Mouse (Mus musculus) splenic B cell, adult 2 months (primary cell): Measurements from ENCODE around the gene Gm10300.

Experiments
- DNase-seq: peaks from one replicate; pipeline ENCODE4 v3.0.0-alpha.2; 2011; ENCODE audit warnings: low read depth, low spot score
- H3K27me3 ChIP-seq: 2 replicates; pipeline ENCODE4 v1.6.1; 2012; ENCODE audit warnings: mild to moderate bottlenecking, low read length, moderate library complexity, mixed read lengths; ENCODE audit not compliant: control insufficient read depth, poor library complexity, insufficient read depth, severe bottlenecking
- H3K36me3 ChIP-seq: 2 replicates; pipeline ENCODE4 v1.6.1; 2012; ENCODE audit warnings: mild to moderate bottlenecking, low read length, moderate library complexity, mixed read lengths; ENCODE audit not compliant: control insufficient read depth, poor library complexity, insufficient read depth, severe bottlenecking

Gene Gm10300

DNA sequence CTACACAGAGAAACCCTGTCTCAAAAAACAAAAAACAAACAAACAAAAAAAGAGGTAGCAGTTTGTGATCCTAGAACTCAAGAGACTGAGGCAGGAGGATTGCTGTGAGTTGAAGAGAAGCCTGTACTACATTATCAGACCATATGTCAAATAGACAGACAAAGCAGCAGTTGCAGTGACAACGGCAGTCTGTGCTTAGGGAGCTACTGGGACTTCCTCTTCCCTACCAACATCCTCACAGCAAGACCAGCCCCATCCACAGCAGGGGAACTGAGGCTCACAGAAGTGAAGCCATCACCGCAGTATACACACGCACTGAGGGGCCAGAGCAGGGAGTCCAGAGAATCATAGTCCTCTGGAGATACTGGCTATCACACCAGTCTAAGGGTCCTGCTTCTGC lies 8.9 kb upstream of the Gm10300 start:
- no peak for DNase-seq
- Histone ChIP-seq H3K36me3 (no peaks in the 10 kb centered on the region), H3K27me3 (no peaks in the 10 kb centered on the region)

- H3K27me3 ChIP-seq: no peaks in the 10 kb centered on the region
- DNase-seq: no peak
- H3K36me3 ChIP-seq: no peaks in the 10 kb centered on the region
These were observed 8.3 kb upstream of the Gm10300 start for GRCm38 (mm10) chr4:132066101-132066773.

GRCm38 (mm10) chr4:132067112-132067937 lies 7.2 kb upstream of the Gm10300 start:
- DNase-seq: no peak
- Histone ChIP-seq H3K27me3 (no peaks in the 10 kb centered on the region), H3K36me3 (no peaks in the 10 kb centered on the region)

- H3K27me3 ChIP-seq: no peaks in the 10 kb centered on the region
- no peak for DNase-seq
- H3K36me3 ChIP-seq: no peaks in the 10 kb centered on the region
These were observed 6.6 kb upstream of the Gm10300 start for GRCm38 (mm10) chr4:132067938-132068235.

DNA sequence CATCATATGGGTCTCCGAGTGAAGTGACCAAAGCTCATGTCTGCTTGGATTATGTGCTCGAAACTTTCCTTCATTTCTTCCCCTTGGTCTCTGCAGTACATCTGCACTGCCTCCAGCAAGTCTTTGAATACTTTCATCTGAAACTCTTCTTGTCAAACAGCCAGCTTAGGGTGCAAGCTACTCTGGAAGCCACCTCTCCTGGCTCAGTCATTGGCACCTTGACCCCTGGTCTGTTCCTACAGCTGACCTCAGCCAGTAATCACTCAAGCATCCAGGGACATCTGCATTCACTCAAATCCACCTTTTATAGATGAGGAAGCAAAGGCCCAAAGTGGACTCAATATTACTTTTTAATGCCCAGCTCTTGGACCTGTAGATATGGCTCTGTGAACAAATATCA lies 2.8 kb upstream of the Gm10300 start:
- DNase-seq: no peak
- Histone ChIP-seq H3K36me3 (no peaks in the 10 kb centered on the region), H3K27me3 (no peaks in the 10 kb centered on the region)

DNA sequence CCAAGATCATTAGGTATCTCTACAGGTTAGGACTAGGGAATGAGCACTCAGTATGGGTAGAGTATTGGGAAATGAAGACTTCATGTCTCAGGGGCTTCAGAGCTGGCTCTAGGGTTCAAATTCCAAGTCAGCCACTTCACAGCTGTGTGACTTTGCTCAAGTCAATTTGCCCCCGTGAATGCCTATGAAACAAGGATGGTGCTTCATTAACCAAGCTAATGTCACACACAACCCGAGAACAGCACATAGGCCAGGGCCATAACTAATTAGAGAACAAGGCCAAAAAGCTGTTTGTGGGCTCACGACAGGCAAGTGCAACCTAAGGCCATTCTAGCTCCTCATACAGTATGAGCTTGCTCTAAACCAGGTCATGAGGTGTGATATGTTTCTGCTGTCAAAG lies 2.3 kb upstream of the Gm10300 start:
- no peak for DNase-seq
- no peaks in the 10 kb centered on the region for H3K36me3 ChIP-seq
- H3K27me3 ChIP-seq: no peaks in the 10 kb centered on the region

DNA sequence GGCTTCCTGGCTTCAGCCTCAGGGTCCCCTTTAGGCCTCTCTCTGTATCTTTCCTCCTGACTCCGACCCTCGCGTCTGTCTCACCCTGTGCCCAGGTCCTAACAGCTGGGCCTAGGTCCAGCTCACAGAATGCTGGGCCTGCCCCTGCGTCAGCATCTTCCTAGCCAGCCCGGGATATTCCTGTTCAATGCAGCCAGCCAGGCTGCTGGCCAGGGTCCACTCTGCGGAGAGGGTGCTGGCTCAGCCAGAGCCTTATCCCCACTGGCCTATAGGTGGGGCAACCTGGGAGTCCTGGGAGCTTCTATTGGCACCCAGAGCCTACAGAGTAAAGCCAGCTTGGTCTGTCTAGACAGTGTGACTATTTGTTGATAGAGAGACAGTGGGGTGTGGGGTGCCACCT lies 1.6 kb upstream of the Gm10300 start:
- H3K27me3 ChIP-seq: no peaks in the 10 kb centered on the region
- DNase-seq: no peak
- H3K36me3 ChIP-seq: no peaks in the 10 kb centered on the region

GRCm38 (mm10) chr4:132074933-132075769 lies 654 bp downstream of the Gm10300 start, which contains the start of gene Epb41:
TSS of gene Epb41 (minus strand) at chr4:132075321.
- DNase-seq: peak; percentile 98

GRCm38 (mm10) chr4:132075796-132076195 lies 1.3 kb downstream of the Gm10300 start:
- Histone ChIP-seq H3K36me3 (no peaks in the 10 kb centered on the region), H3K27me3 (no peaks in the 10 kb centered on the region)
- DNase-seq: no peak

More at GRCm38 (mm10) chr4:132074933-132075769, 654 bp downstream of the Gm10300 start, which contains the start of gene Epb41:
- Histone ChIP-seq H3K36me3 (no peaks in the 10 kb centered on the region), H3K27me3 (no peaks in the 10 kb centered on the region)

DNA sequence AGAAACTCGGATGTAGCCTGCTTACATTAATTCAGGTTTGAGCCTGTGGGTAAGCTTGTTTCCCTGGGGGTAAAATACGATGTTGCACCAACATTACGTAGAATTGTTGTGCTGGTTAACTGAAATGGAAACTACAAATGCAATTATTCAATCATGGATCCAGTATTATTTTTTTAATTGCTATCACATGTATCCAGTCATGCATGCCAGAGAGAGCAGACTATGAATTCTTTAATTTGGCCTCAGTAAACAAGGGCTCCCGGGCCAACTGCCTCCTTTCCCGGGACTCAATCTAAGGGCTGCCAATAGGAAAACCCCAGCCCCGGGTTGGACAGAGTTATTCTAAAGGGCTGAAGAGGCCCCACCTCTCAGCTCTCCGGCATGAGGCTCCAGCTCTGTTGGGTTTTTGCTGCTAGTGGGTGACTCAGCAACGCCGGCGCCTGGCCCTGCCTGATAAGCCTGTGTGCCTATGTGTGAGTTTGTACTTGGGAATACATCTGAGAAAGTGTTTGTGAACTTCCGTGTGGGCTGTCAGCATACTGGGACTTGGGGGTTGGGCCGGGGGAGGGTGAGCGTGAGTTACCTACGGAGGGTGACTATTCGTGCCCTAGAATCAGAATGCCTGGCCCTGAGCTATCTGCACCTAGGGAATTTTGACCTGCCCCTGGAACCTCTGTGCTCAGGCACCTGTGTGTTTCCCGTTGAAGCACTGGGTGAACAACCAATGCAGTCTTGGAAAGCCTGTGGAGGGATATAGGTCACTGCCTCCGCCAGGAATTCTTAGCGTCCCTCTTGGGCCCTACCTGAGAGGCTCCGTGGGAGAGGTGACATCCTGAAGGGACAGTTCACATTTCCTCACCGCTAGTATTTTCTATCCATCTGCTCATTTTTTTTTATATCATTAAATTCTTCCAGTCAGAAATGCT lies 2.2 kb downstream of the Gm10300 start:
- Histone ChIP-seq H3K36me3 (no peaks in the 10 kb centered on the region), H3K27me3 (no peaks in the 10 kb centered on the region)
- no peak for DNase-seq

DNA sequence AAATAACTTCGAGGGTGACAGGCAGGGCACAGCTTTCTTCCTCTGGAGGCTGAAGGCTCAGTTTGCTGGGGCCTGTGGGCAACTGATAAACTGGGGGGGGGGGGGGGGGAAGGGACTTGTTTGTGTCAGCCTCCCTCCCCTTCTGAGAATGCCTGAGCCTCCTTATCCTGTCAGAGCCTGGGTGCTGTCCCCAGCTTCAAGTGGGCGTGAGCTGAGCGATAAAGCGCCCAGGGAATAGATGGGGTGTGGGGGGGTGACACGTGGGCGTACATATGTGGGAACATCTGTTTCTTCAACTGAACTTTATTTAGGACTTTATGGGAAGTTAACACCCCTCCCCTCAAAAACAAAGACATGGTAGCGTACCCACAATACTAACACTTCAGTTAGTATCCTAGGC lies 2.9 kb downstream of the Gm10300 start:
- peak; percentile 17 for DNase-seq
- no peaks in the 10 kb centered on the region for H3K36me3 ChIP-seq

DNA sequence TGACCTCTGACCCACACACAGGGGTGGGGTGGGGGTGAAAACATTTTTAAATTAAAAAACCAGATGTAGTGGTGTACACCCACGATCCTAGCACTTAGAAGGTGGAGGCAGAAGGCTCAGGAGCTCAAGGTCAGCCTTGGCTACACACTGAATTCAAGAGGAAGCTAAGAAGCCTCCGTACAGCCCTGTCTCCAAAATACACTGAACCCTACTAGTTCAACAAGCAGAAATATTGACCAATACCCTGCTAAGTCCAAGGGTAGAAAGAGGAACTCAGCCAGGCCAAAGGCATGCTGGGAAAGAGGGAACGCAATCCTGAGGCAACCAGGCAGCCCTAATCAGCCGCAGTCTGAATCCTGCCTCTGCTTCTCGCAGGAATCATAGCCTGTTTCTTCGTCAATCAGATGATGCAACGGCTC lies 3.8 kb downstream of the Gm10300 start:
- Histone ChIP-seq H3K27me3 (no peaks in the 10 kb centered on the region), H3K36me3 (no peaks in the 10 kb centered on the region)
- DNase-seq: no peak

More for the DNA sequence above, 2.9 kb downstream of the Gm10300 start:
- no peaks in the 10 kb centered on the region for H3K27me3 ChIP-seq

- peak; percentile 84 for DNase-seq
- Histone ChIP-seq H3K36me3 (no peaks in the 10 kb centered on the region), H3K27me3 (no peaks in the 10 kb centered on the region)
These were observed 5.2 kb downstream of the Gm10300 start for GRCm38 (mm10) chr4:132079555-132080275.
